Mouse (Mus musculus) CD4-positive, CD25-positive, alpha-beta regulatory T cell (primary cell): ENCODE measurements around the gene Cds2. TPM values are rescaled to one million over a fixed set of nuclear protein-coding genes. Genes with fewer than 3 reads are reported as not detected.

Experiments used
- polyA plus RNA-seq: library from polyadenylated mRNA; unstranded; fragments of 100-300 nt; shearing (Covaris generic); gene quantifications from one replicate; pipeline ENCODE4 v1.2.1, GENCODE M21; 2017

Cds2 gene
- 49.4 TPM for polyA plus RNA-seq

DNA sequence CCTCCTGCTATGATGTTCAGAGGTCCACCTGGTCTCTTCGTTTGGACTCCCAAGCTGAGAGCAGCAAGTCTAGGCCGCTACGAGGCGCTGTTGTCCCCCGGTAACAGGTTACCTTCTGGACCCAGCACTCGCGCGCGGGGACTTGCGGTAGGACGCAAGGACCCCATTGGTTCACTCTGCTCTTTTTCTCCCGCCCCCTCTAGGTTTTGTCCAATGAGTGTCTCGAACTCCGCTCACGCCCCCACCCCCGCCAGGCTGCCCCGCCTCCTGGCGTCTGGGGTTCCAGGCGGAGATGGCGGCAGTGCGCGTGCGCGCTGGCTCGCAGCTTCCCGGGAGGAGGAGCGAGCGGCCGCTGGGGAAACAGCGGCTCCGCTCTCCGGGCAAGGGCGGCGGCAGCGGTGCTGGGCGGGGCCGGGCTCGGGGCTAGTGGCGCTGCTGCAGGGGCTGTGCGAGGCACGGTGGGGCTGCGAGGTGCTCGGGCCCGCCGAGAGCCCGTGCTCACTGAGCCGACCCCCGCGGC lies at the start of gene Cds2:
Gene Cds2, plus strand, starts transcription at position 270 of the 520 bp plus-strand sequence.

DNA sequence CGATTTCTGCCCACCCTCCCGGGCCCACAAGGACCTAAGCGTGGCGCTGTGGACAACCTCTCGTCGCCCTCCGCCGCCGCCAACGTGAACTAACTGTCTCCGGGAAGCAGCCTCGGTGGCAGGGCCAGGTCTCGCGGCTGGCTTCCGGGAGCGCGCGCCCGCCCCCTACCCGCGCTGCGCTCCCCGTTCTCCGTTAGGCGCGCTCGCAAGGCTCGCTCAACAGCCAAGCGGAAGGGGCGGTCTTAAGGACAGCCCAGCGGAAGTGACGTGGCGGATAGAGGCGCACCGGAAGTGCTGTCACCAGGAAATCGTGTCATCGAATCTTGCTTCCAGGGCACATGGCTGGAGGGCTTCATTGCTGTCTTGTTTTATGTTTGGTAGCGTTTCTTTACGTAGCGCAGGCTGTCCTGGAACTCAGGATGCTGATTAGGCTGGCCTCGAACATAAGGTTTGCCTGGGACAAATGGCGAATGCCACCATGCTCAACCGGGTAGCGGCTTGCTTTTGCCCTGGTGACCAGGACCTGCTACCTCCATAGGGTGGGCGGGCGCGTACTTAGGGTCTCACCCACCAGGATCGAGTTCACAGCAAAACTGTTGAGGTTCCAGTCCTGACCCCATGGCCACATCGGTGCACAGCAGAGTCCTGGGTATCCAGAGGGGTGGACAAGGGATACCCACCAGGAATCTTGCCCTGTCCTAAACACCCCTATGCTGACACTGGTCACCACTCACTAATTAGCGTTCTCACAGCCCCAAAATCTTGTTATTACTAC lies 15.2 kb upstream of the Cds2 start, which contains the start of gene Tmem230:
Gene Tmem230, minus strand, starts transcription at position 269 of the 775 bp plus-strand sequence.

DNA sequence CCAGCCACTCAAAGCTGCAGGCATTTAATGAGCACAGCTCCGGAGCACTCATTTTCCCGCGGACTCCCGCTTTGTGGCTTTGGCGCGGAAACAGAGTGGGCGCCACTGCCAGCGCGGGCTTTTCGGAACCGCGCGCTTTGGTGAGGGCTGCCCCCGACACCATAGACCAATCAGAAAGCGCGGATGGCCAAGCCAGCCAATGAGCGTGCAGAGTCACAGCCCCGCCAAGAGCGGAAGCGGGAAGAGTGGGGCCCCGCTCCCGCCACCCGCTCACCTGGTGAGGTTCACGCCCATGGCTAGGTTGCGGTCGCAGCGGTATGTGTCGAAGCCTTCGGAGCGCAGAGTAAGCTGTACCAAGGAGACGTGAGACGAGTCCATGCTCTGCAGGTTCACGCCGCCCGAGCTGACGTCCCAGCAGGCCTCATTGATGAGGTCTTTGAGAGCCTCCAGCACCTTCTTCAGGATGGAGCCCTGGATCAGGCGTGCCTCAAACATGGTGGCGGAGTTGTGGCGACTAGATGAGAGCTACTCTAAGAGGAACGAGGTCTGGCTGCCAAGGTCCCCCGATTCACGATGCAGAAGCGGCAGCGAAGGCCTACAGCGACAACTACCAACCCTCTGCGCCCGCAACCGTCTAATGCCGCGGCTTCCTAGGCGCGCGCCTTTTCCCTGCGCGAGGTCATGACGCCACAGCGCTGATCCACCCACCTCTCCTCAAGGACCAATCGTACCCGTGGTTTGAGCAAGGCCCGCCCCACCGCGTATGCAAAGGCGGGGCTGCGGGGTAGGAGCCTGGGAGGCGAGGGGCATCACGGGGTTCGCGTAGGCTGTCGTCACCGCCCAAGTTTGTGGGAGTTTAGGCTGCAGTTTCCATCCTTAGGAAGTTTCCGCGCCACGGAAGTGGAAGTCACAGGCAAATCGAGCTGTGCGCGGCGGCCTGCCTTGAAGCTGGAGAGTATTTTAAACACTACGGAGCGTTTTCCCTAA lies 10.1 kb upstream of the Cds2 start, which contains the start of gene Pcna:
Gene Pcna, minus strand, starts transcription at position 773 of the 987 bp plus-strand sequence.

Other genes starting within 250 kb of the Cds2 start
- 101 TPM for gene Rassf2, start 232.9 kb upstream of the Cds2 start, polyA plus RNA-seq
- 40.1 TPM for gene Slc23a2, start 118.0 kb upstream of the Cds2 start, polyA plus RNA-seq
- 58.0 TPM for gene Tmem230, start 15.3 kb upstream of the Cds2 start, polyA plus RNA-seq
- gene Pcna, start 9.8 kb upstream of the Cds2 start, polyA plus RNA-seq, result 144 TPM
- 0.28 TPM for gene Prokr2, start 122.3 kb downstream of the Cds2 start, polyA plus RNA-seq